Mouse (Mus musculus) hindbrain, embryonic 16.5 days (tissue): ENCODE data around the gene Apoa4. TPM values are rescaled to one million over a fixed set of nuclear protein-coding genes. Genes with fewer than 3 reads are reported as not detected.

ENCODE experiments used
- polyA plus RNA-seq: library from polyadenylated mRNA; unstranded; fragments of >200 nt; fragmentation: Nextera tagmentation; extraction: Ambion mirVana; gene quantifications from 2 replicates; pipeline ENCODE4 v1.2.1, GENCODE M21; 2015

The Apoa4 gene
- polyA plus RNA-seq, 1 experiment from 2014 or later = not detected

Other genes with a start within 250 kb of the Apoa4 start
- gene Pafah1b2, start 228.0 kb upstream of the Apoa4 start, polyA plus RNA-seq = 263 and 279 TPM in 2 replicates
- 5.2 and 5.7 TPM in 2 replicates for gene Sik3, start 227.9 kb upstream of the Apoa4 start, polyA plus RNA-seq
- gene Apoa1, start 12.1 kb upstream of the Apoa4 start, polyA plus RNA-seq = 2.7 and 4.1 TPM in 2 replicates
- gene Apoc3, start 5.1 kb upstream of the Apoa4 start, polyA plus RNA-seq = not detected in 2 replicates
- not detected in 2 replicates for gene Apoa5, start 27.9 kb downstream of the Apoa4 start, polyA plus RNA-seq
- 57.8 TPM in 2 replicates for gene Zpr1, start 32.4 kb downstream of the Apoa4 start, polyA plus RNA-seq
- gene Bud13, start 42.3 kb downstream of the Apoa4 start, polyA plus RNA-seq = 15.1 and 17.1 TPM in 2 replicates
- not detected in 2 replicates for gene 4931429L15Rik, start 79.3 kb downstream of the Apoa4 start, polyA plus RNA-seq